Mouse (Mus musculus) thymus, postnatal 0 days (tissue): ENCODE data around the gene F11. TPM values are rescaled to one million over a fixed set of nuclear protein-coding genes. Genes with fewer than 3 reads are reported as not detected.

Source experiments
- DNase-seq: peaks from one replicate; pipeline ENCODE4 v3.0.0-alpha.2; 2015; ENCODE audit warnings: low spot score
- polyA plus RNA-seq: library from polyadenylated mRNA; unstranded; fragments of >200 nt; fragmentation: Nextera tagmentation; extraction: Ambion mirVana; gene quantifications from 2 replicates; pipeline ENCODE4 v1.2.1, GENCODE M21; 2015

The F11 gene
- not detected in 2 replicates for polyA plus RNA-seq

DNA sequence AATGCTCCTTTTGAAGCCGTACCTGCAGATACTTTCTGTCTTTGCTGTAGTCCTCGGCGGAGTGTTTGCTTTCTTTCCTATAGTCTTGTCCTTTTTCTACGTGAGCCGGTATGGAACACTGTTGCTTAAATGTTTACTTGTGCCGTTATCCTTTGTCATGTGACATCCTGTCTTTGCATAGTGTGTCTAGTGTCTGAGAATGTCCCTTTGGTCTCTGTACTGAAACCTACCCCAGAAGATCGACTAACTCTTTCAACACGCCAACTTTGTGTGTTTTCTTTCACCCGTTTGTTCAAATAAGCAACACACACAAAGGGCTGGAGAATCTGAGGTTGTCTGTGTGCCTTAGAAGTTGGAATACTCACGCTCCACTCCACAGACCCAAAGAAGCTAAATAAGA is at the start of gene F11:
TSS of gene F11 (minus strand) at position 112 of the 400 bp plus-strand sequence.
- DNase-seq, result no peak

DNA sequence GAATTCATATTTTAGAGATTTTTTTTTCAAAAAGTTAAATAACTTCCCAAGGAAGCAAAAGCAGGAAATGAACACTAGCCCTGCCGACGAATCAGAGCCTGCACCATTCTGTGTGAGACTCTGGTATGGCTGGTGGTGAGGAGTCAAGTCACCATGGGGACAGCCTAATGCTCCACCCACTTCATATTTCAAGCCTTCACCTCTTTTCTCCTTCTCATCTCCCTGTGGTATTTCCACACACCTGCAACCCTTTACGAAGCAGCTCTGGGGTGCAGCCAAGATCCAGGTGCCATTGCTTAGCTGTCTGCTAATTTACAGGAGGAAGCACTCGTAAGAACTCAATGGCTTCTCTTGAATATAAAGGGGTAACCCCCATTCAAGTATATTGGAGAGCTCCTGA is 49.1 kb upstream of the F11 start:
- no peak for DNase-seq

DNA sequence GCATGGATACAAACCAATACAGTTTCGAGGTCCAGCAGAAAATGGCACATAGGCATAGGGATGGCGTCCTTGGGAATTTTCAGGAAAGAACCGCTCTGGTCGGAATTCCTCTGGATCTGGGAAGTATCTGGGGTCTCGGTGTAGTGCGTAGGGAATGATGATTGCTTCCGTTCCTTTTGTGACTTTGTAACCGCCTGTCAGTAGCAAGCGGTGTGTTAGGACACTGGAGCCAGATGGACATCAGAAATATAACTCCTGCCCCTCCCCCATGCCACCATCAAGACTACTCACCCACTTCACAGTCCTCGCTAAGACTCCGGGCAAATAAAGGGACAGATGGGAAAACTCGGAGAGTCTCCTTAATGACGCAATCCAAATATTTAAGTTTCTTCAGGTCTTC is 46.5 kb upstream of the F11 start, which contains the start of gene Gm45753:
TSS of gene Gm45753 (minus strand) at position 101 of the 400 bp plus-strand sequence.
- DNase-seq, result no peak

DNA sequence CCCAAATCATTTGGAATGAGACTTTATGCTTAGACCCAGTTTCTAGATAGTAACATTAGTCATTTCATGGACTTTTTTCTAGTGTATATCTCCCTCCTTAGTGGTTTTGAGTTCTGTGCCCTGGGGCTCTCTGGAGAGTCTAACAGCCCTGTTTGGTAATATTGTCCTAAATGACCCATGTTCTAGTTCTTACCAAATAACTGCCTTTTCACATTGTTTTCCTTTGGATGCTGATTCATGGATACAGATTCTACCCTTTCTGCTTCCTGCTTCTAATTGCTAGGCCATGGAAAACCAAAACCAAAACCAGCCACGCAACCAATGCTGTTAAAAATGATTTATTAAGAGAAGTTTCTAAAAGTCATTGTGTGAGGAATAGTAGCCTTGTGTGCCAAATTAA is 43.6 kb upstream of the F11 start:
- DNase-seq, result no peak

DNA sequence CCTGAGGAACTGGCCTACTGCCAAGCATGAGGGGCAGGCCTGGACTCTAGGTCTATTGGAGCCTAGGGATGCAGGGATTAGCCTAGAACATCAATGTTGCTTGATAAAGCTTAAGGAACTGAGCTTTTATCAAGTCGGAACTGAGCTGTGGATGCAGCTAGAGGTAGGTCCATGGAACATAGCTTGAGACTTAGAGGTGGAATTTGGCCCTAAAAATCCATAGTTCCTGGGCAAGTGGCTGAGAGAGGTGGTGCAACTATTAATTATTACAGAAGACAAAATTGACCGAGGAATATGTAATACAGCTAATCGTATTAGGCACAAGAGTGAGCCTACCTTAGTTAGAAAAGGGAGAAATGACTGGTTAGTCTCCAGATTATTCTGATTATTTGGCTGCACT is 42.5 kb upstream of the F11 start:
- no peak for DNase-seq

DNA sequence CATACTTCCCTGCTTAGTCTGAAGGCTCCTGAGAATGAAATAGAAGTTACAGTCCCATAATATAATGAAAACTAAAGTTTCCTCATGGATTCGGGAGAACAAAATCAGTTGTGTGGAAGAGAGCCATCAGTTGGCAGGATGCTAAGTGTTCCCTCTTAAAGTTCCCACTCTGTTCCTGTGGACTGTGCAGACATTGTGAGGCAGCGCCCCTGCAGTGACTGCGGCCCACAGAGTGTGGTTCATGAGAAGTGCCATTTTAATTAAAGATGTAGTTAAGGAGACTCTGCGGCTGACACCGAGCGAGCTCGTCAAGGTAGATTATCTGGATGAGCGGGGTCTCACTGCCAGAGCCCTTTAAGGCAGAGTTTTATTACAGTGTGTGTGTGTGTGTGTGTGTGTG is 40.6 kb upstream of the F11 start:
- DNase-seq, result no peak

DNA sequence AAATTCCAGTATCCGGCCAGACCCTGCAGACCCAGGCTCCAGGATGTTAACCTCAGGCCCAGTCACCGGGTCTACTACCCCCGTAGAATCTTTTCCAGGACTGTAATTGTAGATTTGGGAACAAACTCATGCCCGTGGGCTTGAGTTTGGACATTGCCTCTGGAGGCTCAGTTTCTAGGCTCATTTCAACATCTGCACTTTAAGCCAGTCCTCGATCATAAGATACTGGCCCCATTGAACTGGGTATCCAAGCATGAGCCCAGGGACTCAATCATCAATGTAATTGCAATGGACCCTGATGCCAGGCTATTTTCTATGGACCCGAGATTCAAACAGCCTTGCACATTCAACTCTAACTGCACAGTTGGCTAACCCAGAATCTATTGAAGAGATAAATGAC is 33.4 kb upstream of the F11 start:
- DNase-seq, result no peak

DNA sequence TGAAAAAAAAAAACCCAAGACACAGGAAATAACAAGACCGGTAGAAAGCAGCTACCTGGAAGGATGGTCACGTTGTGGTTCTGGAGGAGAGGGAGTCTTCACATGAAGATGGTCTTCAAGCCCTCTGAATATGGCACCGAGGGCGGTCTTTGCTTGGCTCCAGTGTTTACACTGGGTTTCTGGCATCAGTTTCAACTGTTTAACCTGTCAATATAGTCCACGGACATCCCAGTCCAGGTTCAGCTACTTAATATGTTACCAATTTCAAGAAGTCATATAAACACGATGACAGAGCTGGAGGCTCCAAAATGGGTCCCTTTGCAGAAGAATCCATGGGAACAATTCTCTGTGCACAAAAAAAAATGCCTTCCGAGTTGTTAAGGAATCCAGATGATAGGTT is 32.9 kb upstream of the F11 start, which contains the start of gene Klkb1:
TSS of gene Klkb1 (minus strand) at position 173 of the 400 bp plus-strand sequence.
- DNase-seq, result no peak

DNA sequence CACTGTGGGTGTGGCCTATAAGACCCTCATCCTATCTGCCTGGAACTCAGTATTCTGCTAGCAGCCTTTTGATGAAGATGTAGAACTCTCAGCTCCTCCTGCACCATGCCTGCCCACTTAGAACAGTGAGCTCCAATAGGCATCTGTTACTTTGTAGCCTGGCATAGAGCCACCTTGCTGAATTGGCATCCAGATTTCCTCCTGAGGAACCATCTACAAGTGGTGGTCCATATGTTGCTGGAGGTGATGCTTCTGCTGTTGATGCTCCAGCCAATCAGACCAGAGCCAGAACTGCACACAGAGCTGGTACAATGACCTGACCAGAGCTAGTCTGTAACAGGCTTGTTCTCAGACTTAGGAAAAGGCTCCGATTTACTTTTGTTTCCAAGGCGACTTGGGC is 30.0 kb upstream of the F11 start:
- DNase-seq, result no peak

DNA sequence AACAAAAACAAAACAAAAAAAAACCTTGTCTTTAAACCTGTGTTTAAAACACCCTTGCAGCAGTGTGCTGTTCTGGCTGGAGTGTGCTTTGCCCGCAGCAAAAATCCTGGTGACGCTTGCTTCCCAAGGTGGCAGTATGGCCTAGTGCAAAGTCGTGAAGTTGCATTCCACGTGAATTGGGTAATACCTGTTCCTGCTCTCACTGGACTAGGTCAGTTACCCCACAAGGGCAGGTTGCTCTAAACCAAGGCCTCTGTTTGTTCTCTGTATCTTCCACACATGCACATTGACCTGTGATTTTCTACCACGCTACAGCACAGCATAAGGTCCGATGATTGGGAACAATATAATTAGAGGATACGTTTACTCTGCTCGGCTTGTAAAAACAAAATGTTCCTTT is 19.8 kb upstream of the F11 start:
- DNase-seq, result no peak

DNA sequence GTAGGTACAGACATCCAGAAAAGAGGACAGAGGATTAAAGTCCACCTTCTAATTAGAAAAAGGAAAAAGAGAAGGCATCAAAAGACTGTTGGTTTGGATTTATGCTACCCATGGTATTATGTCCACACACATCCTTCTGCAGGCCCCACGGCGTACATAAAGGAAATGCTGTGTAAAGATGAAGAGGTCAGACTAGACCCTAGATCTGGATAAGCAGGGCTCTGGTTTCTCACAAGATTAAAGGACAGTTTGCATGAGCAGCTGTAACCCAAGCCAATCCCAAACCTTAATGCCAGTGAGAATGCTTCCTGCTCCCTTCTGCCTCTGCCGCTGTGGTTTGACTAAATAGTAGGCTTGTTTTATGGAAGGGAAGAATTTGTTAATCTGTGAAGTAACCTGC is 15.6 kb upstream of the F11 start:
- DNase-seq, result no peak

DNA sequence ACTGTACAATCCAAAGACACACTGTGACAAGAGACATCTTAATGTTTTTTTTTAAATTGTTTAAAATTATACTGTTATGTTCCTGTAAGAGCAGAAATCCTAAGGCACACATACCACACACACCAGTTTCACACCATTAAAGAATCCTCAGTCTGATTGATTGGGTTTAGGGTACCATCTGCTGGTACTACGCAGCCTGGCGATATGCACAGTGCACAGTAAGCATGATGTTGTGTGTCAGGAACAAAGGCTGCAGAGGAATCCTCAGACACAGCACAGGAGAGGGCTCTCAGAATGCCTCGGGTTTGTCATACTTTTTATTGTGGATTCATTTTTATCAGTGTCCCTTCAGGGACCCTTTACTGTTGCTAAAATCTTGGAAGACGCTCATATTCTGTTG is 12.5 kb upstream of the F11 start:
- DNase-seq, result no peak

DNA sequence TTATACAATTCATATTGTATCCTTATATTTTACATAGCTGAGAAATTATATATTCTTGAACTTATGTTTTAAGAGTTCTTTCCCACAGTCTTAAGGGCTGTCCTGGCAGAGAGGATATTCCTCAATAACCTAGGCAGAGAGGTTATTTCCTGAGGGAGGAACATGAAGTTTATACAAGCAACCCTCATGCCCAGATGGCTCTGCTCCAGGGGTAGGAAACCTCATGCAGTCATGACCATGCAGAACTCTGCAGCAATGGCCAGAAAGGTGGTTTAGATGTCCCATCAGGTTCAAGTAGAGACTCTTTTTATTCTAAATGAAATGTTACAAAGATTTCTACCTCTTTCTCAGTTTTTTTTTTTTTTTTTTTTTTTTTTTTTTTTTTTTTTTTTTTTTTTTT is 7.2 kb upstream of the F11 start:
- no peak for DNase-seq

DNA sequence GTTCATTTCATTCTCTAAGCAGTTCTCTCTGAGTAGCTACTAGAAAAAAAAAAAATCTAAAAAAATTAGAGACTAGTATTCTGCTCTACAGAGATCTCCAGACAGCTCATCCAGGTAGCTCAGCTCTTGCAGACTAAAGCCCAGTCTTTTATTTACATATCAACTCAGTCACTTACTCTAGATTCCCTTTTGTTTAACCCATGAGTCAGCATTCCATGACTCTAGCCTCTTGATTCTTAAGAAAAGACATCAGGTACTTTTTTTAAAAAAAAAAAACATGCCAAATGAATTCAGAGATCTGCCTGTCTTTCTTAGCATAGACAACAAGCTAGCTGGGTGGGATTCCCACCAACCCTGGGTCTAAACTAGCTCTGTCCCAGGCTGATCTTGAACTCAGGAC is 6.7 kb upstream of the F11 start:
- DNase-seq, result no peak

DNA sequence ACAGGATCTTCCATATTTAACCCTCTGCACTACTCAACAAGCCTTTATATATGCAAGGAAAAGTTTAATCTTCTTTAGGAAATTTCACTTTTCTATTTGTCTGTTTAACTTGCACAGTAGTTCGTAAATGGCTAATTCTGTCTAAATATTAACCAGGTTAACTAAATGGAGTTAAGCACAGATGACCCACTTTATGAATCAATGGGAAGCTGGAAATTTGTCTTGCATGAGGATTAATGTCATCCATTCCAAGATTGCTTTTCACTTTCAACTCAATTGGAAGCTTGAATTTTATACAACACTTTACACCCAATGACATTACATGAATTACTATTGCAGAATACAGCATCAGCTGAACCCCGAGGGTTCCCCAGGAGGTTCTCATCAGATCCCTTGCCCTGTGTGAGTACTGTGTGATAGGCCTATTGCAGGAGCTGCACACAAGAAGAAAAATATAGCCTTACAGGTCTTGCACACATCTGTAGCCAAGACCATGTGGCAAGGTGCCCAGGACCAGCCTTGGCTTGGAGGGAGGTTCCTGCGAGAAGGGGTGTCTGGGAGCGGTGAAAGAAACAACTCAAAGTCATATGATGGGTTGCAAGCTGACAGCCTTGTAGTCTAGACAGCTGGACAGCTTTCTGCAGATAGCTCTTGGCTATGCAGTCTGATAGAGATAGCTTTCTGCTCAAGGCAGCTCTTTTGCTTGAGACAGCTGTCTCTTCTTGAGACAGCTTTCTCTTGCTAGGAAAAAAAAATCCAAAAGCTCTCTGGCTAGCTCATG is 6.0 kb upstream of the F11 start:
- DNase-seq, result no peak

DNA sequence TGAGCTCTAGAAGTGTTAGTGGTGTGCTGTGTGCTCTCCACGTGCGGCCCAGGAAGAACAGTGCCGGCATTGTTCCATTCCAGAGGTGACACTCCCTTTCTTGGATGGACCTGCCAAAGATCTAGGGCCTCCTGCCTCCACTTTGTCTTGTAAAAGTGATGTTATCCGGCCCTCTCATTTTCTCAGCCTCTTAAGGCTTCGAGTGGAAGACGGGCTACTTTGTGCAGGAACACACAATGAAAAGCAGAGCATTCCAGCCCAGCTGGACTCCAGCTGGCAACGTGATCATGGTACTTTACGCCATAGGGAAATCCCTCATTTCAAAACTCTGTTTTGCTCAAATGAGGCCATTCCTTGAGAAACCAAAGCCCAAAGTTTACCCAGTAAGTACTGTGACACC is 5.2 kb upstream of the F11 start:
- no peak for DNase-seq

DNA sequence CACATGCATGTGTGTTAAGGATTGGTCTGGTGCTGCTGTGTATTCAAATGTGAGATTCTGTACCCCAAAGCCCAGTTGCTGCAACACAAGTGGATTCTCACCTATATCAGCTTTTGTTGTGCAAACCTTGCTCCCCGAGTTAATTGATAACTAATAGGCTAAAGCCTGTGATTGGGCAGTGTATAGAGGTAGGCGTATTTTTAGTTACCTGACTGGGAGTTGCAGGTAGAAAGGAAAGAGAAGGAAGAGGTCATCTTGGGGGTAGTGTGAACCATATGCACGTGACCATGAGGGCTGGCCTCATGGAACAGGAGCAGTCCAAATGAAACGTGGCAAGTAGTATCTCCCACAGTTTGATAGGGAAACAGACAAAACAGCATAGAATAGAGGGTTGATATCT is 3.1 kb upstream of the F11 start:
- DNase-seq, result no peak

DNA sequence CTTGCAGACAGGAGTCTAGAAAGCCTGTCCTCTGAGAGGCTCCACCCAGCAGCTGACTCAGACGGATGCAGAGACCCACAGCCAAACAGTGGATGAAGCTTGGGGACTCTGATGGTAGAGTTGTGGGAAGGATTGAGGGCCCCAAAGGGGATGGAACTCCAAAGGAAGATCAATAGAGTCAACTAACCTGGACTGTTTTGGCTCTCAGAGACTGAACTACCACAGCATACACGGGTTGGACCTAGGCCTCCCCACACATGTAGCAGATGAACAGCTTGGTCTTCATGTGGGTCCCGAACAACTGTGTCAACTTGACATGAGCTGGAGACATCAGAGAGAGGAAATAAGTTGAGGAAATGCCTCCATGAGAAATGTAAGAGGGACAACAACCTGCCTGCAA is 1.0 kb upstream of the F11 start:
- no peak for DNase-seq

DNA sequence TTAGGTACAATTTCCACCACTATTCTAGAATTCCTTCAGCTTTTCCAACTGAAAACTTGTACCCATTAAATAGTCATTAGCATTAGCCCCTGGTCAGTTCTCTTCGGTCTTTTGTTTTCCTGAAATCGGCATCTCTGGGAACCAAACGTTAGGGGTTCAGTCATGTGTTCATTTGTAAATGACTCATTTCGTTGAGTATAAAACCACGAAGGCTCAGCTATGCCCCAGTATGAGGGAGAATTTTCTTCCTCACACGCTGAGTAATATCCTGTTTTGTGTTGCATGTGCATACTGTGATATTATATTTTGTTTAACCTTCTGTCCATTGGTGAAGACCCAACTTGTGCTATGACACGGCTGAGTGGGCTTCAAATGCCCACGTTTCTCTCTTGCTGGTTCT is 3.4 kb downstream of the F11 start:
- no peak for DNase-seq

DNA sequence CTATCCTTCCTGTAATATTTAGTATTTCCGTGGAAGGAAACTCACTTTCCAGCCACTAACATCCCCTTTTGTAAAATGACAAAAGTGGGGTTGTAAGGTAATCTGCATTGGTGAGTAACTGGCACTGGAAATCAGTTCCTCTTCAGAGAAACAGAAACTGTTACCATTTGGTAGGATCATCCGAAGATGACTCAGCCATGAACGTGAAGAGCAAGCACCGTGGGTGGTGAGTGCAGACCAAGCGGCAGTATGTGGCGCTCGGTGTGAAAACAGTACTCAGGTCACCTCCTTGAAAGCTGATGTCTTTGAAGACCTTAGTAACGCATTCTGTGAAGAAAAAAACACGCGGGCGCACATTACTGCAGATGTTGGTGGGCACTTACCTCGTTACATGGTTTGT is 6.8 kb downstream of the F11 start:
- no peak for DNase-seq

DNA sequence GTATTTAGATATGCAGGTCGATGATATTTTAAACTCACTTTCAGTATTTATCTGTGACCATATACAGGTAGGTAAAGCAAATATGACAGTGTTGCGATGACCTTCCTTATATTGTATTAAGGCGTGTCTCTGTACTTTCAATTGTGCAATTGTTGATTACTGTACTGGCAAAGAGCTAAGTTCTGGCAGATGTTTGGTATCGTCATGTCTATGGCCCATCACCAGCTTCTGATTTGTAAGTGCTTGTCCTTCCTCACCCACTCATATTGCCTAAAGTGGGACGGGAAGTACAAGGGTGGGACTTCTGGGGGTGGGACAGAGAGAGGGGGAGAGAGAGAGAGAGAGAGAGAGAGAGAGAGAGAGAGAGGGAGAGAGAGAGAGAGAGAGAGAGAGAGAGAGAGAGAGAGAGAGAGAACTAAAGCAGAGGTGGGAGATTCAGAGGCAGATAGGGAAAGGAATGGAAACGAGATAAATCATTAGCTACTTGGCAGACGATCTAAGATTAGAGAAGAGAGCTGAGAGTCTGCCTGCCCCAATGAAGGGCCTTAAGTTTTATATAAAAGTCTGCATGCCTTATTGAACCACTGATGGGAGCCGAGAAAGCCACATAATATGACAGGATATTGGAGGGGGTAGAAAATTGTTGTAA is 7.5 kb downstream of the F11 start:
- no peak for DNase-seq

DNA sequence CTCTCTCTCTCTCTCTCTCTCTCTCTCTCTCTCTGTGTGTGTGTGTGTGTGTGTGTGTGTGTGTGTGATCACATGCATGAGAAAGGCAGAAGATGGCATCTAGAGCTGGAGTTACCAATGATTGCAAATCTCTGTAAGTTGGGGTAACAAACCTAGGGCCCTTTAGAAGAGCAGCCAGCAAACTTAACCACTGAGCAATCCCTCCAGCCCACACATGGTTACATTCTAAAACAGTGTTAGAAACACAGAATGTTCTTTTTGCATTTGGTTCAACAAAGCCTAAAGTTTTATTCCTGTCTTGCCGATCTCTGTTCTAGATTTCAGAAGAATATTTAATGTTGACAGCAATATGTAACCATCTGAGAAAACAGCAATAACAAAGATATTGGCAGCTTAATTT is 8.2 kb downstream of the F11 start:
- DNase-seq, result no peak

DNA sequence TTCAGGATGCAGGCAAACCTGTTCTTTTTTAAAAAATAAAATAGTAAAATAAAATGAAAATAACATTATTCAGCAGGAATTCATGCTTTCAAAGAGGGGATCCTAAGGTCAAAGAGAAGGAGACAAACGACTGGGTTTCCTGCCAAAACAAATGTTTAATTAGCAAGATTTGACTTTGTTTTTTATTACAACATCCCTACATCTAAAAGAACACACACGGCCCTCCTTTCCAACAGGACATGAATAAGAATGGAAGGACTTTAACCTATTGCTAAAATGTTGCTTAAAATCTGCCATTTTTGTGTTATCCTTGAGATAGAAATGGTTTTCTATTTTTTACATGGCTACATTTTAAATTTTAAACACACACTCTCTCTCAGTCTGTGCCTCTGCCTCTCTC is 8.7 kb downstream of the F11 start:
- DNase-seq, result no peak
